Mouse (Mus musculus) Patski (cell line): ENCODE results near the gene Ddit4. TPM values are rescaled to one million over a fixed set of nuclear protein-coding genes. Genes with fewer than 3 reads are reported as not detected.
"Not testable (repeated sequence)": the region's sequence is repeated elsewhere in the genome, so short reads cannot be mapped to it uniquely, and the experiment has no call there.

ENCODE experiments used
- ATAC-seq: fragments of 100-300 bp; one replicate; pipeline ENCODE4 v1.8.0; 2021
- CTCF ChIA-PET: fragments of 350-600 bp; sonication (Branson Sonifier 250); formaldehyde crosslinking; loops from one replicate; lab custom pipeline; 2022; ENCODE audit warnings: inconsistent platforms; lab: Charles Lee
- POLR2A ChIA-PET: fragments of 350-600 bp; sonication (Branson Sonifier 250); formaldehyde crosslinking; loops from one replicate; lab custom pipeline; 2022; ENCODE audit warnings: antibody characterized with exemption, inconsistent platforms; lab: Charles Lee
- DNase-seq: peaks from one replicate; pipeline ENCODE4 v3.0.0-alpha.2; 2011; ENCODE audit warnings: low read depth, low spot score
- H3K27me3 ChIP-seq: fragments of 371-371 bp; one replicate; pipeline ENCODE4 v1.5.1; 2021
- CTCF ChIP-seq: fragments of 100-300 bp; IDR thresholded peaks from one replicate; pipeline ENCODE4 v1.5.1; 2021
- in situ Hi-C: fragments of 300-500 bp; cut with MboI; formaldehyde crosslinking; loops from 3 replicates; pipeline ENCODE4 v1.11.1; 2018; ENCODE audit warnings: low pct_unique_long_range_greater_than_20kb, mixed read lengths
- polyA plus RNA-seq: library from polyadenylated mRNA; unstranded; gene quantifications from one replicate; pipeline ENCODE4 v1.2.3, GENCODE M21; 2021

The Ddit4 gene
- polyA plus RNA-seq: 63.9 TPM

DNA sequence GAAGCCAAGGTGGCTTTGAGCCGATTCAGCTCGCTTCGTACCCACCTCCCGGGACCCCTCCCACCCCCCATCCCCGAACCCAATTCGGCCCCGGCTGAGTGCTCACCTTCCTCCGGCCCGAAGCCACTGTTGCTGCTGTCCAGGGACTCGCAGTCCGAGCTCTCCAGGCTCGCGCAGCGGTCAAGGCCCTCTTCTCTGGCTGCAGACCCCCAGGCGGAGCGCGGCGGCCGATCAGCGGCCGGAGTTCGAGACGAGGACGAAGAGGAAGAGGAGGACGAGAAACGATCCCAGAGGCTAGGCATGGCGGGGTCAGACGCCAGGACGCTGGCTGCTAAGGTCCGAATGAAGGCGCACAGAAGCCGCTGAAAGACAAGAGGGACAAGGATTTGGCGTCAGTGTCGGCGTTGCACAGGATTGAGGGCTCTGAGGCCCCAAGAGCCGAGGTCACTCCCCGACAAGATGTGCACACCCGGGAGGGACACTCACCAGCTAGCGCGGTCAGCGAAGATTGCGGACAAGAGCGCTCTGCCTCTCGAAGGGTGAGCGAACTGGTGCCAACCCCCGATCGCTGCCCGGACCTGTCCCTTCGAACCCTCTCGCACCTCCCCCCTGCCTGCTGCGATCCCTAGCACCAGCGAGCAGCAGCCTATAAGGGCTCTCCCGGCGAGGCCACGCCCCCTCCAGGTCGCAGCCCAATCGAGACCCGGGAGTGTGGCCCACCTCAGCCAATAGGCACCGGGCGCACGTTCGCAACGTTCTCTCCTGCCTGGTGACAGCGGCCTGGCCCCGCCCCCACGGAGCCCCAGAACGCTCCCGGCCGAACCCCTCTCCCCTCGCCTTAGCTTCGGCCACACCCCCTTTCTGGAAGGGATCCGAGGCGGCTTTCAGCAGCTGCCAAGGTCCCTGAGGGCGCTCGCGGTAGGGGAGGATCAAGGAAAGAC lies at the start of gene Ddit4:
Ddit4 (minus strand) TSS at position 624 of the 941 bp plus-strand sequence.
- in situ Hi-C loops: no loop called here
- CTCF ChIA-PET: interaction anchor here (1.5 to 5.5 kb wide), 6 partner anchors 43 to 62 kb away, joined by 4 to 62 read pairs (median 7); no protein-coding TSS in a partner anchor
- H3K27me3 ChIP-seq: no peaks in the 10 kb centered on the region
- DNase-seq: peak; percentile 85
- POLR2A ChIA-PET: interaction anchor here (0.9 to 3.2 kb wide), 11 partner anchors 9 to 69 kb away, joined by 3 to 22 read pairs (median 4); partner anchors contain the start of genes Anapc16 and Ascc1
- TF ChIP-seq CTCF: no peak
- peak; percentile 90 for ATAC-seq

DNA sequence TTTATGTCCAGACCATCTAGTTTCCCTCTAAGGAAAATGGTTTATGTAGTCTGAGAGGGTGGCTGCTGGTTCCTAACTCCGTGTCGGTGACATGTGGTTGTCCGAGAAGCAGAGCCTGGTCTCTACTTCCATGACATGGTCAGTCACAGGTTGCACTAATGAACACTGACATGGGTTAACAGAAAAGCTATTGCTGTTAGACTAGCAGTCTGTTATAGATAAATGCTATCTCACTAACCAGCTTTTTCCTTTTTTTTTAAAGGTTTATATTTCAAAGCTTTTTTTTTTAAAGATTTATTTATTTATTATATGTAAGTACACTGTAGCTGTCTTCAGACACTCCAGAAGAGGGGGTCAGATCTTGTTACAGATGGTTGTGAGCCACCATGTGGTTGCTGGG lies 47.4 kb upstream of the Ddit4 start:
- H3K27me3 ChIP-seq: no peaks in the 10 kb centered on the region
- no peak for TF ChIP-seq CTCF
- DNase-seq (no peak), ATAC-seq (no peak)
- in situ Hi-C loops: no loop called here
- POLR2A ChIA-PET: no interaction called here
- CTCF ChIA-PET: interaction anchor here (1.1 to 3.2 kb wide), 3 partner anchors 19 to 105 kb away, joined by 4 to 15 read pairs (median 14); no protein-coding TSS in a partner anchor

DNA sequence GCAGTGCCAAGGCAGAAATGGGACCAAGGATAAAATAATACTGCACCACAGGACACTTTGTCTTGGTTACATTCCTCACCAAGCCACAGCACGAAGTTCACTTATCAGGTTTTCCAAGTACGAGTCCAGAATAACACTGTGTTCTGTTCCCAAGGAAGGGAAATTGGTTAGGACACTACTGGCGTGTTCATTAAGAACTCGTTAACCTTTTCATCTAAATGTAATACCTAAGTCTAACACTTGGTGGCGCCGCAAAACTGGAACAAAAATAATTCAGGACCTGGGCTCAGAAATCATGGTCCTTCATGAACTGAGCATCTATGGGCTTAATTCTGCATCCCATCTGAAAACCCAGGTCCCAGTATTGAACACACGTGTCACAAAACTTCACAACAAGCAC lies 46.0 kb upstream of the Ddit4 start:
- TF ChIP-seq CTCF: peak; percentile 71
- POLR2A ChIA-PET: interaction anchor here (1.1 kb wide), 1 partner anchor 672 kb away, joined by 3 read pairs; no protein-coding TSS in a partner anchor
- no peak for DNase-seq
- no peak for ATAC-seq
- H3K27me3 ChIP-seq: no peaks in the 10 kb centered on the region
- CTCF ChIA-PET: interaction anchor here (1.0 to 3.2 kb wide), 4 partner anchors 69 to 192 kb away, joined by 3 to 14 read pairs (median 4); no protein-coding TSS in a partner anchor
- in situ Hi-C loops: no loop called here

DNA sequence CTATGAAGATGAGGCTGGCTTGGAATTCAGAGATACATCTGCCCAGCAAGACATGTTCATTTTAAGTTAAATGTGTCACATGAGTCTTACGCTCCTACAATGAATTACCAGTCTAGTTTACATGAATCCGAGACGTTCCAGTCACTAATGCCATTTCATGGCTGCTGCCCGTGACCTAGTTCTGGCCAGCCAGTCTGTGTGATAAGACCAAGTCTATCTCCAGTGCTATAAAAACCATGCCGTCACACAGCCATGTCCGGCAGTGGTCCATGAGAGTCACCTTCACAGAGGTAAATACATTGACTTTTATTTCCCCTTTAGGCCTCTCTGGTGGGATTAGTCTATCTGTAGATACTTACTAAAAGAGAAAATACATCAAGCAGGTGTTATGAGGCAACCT lies 44.3 kb upstream of the Ddit4 start:
- in situ Hi-C loops: no loop called here
- ChIA-PET POLR2A (interaction anchor here (0.6 kb wide), 1 partner anchor 8 kb away, joined by 3 read pairs; no protein-coding TSS in a partner anchor), CTCF (interaction anchor here (1.6 kb wide), 1 partner anchor 101 kb away, joined by 4 read pairs; no protein-coding TSS in a partner anchor)
- no peak for DNase-seq
- ATAC-seq: no peak
- H3K27me3 ChIP-seq: no peaks in the 10 kb centered on the region
- no peak for TF ChIP-seq CTCF

DNA sequence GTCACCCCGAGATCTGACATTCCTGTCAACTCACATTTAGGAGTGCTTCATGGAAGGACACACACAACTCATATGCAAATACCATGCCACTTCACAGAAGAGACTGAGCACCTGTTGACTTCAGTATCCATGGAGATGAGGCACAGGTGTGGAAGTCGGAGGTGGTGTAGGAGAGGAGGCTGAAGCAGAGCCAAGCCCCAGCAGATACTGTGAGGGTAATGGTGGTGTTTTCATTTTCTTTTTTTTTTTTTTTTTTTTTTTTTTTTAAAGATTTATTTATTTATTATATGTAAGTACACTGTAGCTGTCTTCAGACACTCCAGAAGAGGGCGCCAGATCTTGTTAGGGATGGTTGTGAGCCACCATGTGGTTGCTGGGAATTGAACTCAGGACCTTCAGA lies 42.2 kb upstream of the Ddit4 start:
- H3K27me3 ChIP-seq, in situ Hi-C loops, ATAC-seq: not testable (repeated sequence)

DNA sequence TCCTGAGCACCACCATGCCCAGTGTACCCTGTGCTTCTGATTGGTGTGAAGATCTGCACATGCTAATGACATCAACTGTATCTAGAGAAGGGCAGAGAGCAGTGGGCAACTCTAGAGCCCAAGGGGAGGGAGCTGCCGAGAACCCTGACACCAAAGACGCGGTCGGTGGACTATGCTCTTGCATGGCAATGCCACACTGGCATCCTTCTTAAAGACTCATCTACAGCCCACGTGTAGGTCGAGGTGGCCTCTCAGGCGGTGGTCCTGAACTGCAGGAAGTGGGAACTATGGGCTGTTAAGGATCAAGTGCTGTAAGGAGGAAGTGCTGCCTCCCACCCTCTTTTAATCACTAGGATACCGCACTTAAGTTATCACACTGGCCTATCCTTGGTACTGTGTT lies 40.4 kb upstream of the Ddit4 start:
- in situ Hi-C loops: no loop called here
- DNase-seq: no peak
- H3K27me3 ChIP-seq: no peaks in the 10 kb centered on the region
- no peak for TF ChIP-seq CTCF
- ChIA-PET CTCF (interaction anchor here (1.4 kb wide), 1 partner anchor 95 kb away, joined by 4 read pairs; no protein-coding TSS in a partner anchor), POLR2A (interaction anchor here (0.9 kb wide), 1 partner anchor 10 kb away, joined by 3 read pairs; no protein-coding TSS in a partner anchor)
- no peak for ATAC-seq

More for the DNA sequence above, 42.2 kb upstream of the Ddit4 start:
- TF ChIP-seq CTCF: peak; percentile 16
- POLR2A ChIA-PET: interaction anchor here (0.6 kb wide), 1 partner anchor 51 kb away, joined by 3 read pairs; no protein-coding TSS in a partner anchor
- DNase-seq, CTCF ChIA-PET: not testable (repeated sequence)

DNA sequence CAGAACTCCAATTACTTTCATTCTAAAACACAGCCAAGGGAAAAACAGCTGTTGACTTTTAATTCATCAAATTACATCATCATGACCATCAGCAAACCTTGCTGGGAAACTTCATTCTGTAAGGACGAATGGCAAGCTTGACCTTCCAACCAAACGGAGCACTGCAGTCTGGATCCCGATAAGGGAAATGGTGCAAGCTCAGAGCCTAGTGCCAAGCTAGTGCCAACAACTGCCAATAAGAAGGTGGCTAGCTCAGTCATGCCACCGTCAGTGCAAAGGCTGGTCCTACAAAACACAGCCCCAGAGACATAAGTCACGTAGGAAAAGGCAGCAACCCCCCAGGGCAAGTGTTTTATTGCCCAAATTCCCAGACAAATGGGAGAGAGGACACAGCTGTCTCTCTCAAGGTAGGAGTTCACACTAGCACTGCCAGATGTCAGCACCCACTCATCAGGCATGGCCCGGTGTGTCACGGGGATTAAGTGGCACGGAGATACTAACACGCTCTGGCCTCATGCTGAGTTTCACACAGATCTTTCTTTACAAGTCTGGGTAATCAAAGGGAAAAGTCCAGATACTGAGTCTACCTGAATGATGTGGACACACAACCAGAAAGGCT lies 39.7 kb upstream of the Ddit4 start:
- H3K27me3 ChIP-seq: no peaks in the 10 kb centered on the region
- in situ Hi-C loops: no loop called here
- ATAC-seq: no peak
- ChIA-PET POLR2A (interaction anchor here (0.9 to 1.1 kb wide), 2 partner anchors 9 to 12 kb away, joined by 3 read pairs; partner anchors contain the start of genes Anapc16 and Ascc1), CTCF (interaction anchor here (0.7 to 1.3 kb wide), 3 partner anchors 9 to 36 kb away, joined by 3 to 4 read pairs (median 3); no protein-coding TSS in a partner anchor)
- DNase-seq: no peak
- TF ChIP-seq CTCF: no peak

DNA sequence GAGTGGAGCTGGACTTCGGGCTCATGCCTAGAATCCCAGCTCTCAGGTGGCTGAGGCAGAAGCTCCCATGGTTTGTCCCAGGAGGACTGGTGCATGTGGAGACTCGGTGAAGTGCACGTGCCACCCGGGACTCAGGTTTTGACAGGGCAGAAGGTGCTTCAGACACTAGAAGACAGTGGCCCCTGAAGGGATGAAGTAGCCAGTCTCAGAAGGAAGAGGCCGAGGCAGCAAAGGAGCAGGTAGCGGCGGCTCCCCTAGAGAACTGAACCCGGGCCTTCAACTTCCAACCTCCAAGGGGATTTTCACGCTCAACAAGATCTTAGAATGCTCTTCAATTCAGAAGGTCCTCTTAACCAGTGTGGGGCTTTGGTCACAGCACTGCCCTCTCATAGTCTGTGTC lies 38.8 kb upstream of the Ddit4 start:
- TF ChIP-seq CTCF: no peak
- in situ Hi-C loops: no loop called here
- DNase-seq: no peak
- ChIA-PET POLR2A (interaction anchor here (1.1 kb wide), 1 partner anchor 13 kb away, joined by 3 read pairs; the partner anchor contains the start of genes Anapc16 and Ascc1), CTCF (interaction anchor here (0.7 to 1.3 kb wide), 4 partner anchors 8 to 37 kb away, joined by 3 to 4 read pairs (median 3); no protein-coding TSS in a partner anchor)
- ATAC-seq: no peak
- H3K27me3 ChIP-seq: no peaks in the 10 kb centered on the region

DNA sequence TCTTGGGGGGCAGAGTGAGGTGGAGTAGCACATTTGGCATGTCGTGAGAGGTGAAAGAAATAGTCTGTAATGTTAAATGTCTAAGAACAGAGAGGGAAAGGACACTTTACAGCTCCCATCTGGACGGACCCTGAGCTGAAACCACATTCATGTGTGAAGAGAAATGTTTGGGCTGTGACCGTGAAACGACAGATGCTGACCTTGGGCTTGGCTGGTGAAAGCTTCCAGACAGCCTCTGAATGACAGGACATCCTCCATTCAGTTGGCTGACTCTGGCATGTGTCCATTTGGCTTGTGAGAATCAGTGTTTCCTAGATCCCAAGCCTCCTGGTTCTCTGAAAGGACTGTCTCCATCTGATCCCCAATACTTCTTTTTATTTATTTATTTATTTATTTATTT lies 36.4 kb upstream of the Ddit4 start:
- in situ Hi-C loops: no loop called here
- ATAC-seq (no peak), DNase-seq (no peak)
- ChIA-PET CTCF (no interaction called here), POLR2A (interaction anchor here (0.7 kb wide), 1 partner anchor 8 kb away, joined by 3 read pairs; no protein-coding TSS in a partner anchor)
- no peak for TF ChIP-seq CTCF
- H3K27me3 ChIP-seq: no peaks in the 10 kb centered on the region
